Mouse (Mus musculus): ENCODE results near the gene Upf3a. TPM values are rescaled to one million over a fixed set of nuclear protein-coding genes. Genes with fewer than 3 reads are reported as not detected.
"Not testable (repeated sequence)": the region's sequence is repeated elsewhere in the genome, so short reads cannot be mapped to it uniquely, and the experiment has no call there.

Gene Upf3a
- polyA plus RNA-seq (2015; fragmentation: Nextera tagmentation; extraction: Ambion mirVana) = 42.5 and 45.5 TPM in 2 replicates

DNA sequence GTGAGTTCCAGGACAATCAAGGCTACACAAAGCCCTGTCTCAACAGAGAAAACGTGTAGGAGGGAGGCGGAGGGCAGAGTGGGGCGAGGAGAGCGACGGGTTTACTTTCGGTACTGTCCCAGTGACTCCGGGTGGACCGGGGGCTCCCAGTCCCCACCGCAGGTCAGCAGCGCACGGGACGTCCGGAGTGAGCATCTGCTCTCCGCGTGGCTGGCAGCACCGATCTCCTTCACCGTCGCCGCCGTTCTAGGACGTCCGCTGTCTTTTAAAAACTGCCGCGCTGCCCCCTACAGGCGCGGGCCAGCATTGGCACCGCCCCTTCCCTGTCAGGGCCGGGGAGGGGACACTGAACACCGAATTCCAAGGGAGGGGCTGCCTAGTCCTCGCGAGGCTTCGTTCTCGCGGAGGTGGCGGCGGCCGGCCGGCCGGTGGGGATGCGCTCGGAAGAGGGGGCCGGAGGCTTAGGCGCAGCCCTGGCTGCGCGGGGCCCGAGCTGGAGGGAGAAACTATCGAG is at the start of gene Upf3a:
Gene Upf3a, plus strand, starts transcription at position 366 of the 514 bp plus-strand sequence.
- Histone ChIP-seq H3K27me3 (no peaks in the 10 kb centered on the region), H3K9ac (peak within 1 kb of the TSS; percentile 87), H3K9me3 (no peaks in the 10 kb centered on the region), H3K27ac (peak within 1 kb of the TSS; percentile 99), H3K4me3 (peak within 1 kb of the TSS; percentile 61), H3K4me2 (peak within 1 kb of the TSS; percentile 81), H3K36me3 (peaks cover 44% of the 10 kb centered on the region), H3K4me1 (replicated peaks) (peaks cover 19% of the 10 kb centered on the region)
- ATAC-seq (ENCODE audit: low FRiP score) = peak; percentile 96
- under 1% methylated on average over 47 of the region's 47 CpGs for WGBS

DNA sequence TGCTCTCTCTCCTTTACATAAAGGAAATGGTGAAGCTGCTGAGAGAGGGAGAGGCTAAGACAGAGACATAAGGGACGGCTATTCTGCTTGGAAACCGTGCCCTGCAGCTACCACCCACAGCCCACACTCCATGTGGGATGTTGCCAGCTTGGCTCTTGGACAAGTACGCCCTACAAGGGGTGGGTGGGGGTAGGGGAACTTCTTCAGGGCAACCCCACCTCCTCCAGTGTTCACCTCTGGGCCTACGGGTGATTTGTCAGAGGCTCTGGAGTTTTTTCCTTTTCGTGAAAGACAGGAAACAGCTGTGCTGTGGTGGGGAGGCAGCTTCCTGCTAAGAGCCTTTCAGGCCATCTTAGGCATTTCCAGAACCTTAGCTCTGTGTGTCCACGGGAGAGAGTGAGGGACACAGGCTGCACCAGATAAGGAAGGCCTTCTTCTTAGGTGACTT is 45.1 kb upstream of the Upf3a start:
- 50% methylated on average over 6 of the region's 6 CpGs for WGBS
- H3K4me3 ChIP-seq = no peak overlapping the region
- no peak overlapping the region for H3K9ac ChIP-seq
- no peaks in the 10 kb centered on the region for H3K36me3 ChIP-seq
- H3K27ac ChIP-seq = no peak overlapping the region
- no peak for ATAC-seq (ENCODE audit: low FRiP score)
- H3K4me2 ChIP-seq = no peak overlapping the region
- 0 out of 2 replicates have a peak, but pooled peaks cover 2% of the 10 kb centered on the region for H3K4me1 ChIP-seq (replicated peaks)
- H3K9me3 ChIP-seq = no peaks in the 10 kb centered on the region
- no peaks in the 10 kb centered on the region for H3K27me3 ChIP-seq

DNA sequence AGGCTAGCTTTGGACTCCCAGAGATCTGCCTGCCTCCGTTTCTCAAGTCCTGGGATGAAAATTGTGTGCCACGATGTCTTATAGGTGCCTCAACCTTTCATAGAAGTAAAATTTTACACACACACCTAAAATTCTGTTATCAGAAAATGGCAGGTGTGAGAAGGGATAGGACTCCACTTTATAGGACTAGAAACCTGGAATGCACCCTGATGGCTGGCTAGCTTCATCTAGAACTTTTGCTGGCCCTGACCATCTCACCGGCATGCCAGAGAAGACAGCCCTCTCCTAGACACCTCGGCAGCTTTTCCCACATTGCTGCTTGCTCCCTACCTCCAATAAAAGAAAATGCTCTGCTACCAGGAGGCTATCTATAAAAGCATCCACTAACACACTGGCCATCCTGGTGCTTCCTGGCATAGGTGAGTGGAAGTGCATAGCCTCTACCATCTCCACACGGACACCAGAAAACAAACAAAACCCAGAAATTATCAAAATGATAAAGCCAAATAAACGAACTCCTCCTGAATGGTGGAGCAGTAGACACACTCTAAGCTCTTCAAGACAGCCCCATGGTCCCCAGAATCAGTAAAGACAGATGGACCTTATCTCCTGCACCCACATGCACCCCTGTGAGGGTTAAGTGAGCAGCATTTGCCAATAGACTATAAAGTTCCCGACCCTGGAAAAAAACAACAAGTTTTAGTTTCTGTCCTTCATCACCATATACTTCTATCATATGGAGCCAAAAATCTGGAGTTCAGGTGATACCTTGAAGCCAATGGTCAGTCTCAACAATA is 44.4 kb upstream of the Upf3a start:
- no peak for ATAC-seq (ENCODE audit: low FRiP score)
- Histone ChIP-seq H3K4me3 (no peak overlapping the region), H3K36me3 (no peaks in the 10 kb centered on the region), H3K27ac (no peak overlapping the region), H3K4me2 (no peak overlapping the region), H3K4me1 (replicated peaks) (0 out of 2 replicates have a peak, but pooled peaks cover 2% of the 10 kb centered on the region), H3K27me3 (no peaks in the 10 kb centered on the region), H3K9me3 (no peaks in the 10 kb centered on the region), H3K9ac (peak overlapping the region; percentile 24; the same call in 1 of the 2 replicates)
- WGBS = 88% methylated on average over 7 of the region's 7 CpGs

DNA sequence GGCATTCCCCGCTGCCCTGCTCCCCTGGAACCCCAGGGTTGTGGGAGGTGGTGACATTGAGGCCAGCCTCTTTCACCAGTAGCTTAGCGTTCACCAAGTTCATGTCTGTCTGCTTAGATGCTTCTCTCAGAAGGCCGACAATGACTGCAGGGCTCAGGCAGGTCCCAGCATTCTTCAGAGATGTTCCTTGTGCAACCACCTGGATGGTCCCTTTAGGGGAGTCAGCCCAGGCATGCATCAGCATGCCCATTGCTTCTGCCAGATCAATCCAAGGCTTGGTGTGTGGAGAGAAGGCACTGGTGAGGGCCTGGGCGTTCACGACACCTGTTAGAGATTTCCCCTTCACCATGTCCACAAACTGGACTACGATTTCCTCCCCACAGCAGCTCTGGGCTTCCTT is 39.2 kb upstream of the Upf3a start:
- not testable (repeated sequence) for H3K36me3 ChIP-seq; H3K4me3 ChIP-seq; H3K4me2 ChIP-seq; ATAC-seq (ENCODE audit: low FRiP score); H3K4me1 ChIP-seq (replicated peaks); H3K9me3 ChIP-seq; H3K9ac ChIP-seq; H3K27ac ChIP-seq; H3K27me3 ChIP-seq
- WGBS = 90% methylated on average over 6 of the region's 6 CpGs

DNA sequence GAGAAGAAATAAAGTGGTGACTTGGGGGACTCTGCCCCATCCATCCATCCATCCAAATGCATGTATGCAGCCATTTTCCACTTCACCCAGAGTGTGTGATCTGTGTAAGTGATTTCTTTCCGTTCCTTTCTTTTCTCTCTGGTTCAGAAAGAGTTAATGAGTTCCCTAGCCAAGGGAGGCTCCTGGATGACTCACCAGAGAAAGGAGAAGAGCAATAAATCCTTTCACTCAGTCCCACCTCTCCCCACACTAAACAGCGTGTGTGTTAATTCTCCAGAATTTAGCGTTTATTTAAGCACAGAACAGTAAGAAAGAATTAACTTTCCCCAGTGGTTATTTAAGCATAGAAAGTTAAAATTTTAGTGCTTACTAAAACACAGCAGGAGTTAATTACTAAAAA is 37.8 kb upstream of the Upf3a start:
- Histone ChIP-seq H3K4me3 (no peak overlapping the region), H3K4me1 (replicated peaks) (no peaks in the 10 kb centered on the region), H3K4me2 (no peak overlapping the region), H3K27me3 (no peaks in the 10 kb centered on the region), H3K27ac (no peak overlapping the region), H3K9me3 (no peaks in the 10 kb centered on the region), H3K36me3 (no peaks in the 10 kb centered on the region), H3K9ac (no peak overlapping the region)
- 32% methylated on average over 3 of the region's 3 CpGs for WGBS
- ATAC-seq (ENCODE audit: low FRiP score) = no peak

DNA sequence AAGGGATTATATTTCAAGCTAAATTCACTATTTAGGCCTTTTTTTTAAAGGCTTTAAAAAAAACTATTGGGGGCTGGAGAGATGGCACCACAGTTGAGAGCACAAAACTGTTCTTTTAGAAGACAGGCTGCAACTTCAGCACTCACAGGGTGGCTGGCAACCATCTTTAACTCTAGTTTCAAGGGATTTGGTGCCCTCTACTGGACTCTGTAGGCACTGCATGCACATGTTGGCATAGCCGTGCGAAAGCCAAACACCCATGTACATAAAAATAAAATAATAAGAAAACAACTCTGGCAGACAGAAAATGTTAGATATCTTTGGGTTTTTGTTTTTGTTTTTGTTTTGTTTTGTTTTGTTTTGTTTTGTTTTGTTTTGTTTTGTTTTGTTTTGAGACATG is 31.7 kb upstream of the Upf3a start:
- no peak overlapping the region for H3K9ac ChIP-seq
- peaks cover 3% of the 10 kb centered on the region; the same call in 1 of the 2 replicates for H3K27me3 ChIP-seq
- H3K36me3 ChIP-seq = no peaks in the 10 kb centered on the region
- no peak overlapping the region for H3K27ac ChIP-seq
- no peak overlapping the region for H3K4me3 ChIP-seq
- no peak for ATAC-seq (ENCODE audit: low FRiP score)
- H3K4me2 ChIP-seq = no peak overlapping the region
- WGBS = 32% methylated on average over 2 of the region's 2 CpGs
- no peaks in the 10 kb centered on the region for H3K9me3 ChIP-seq
- peaks cover 14% of the 10 kb centered on the region for H3K4me1 ChIP-seq (replicated peaks)

DNA sequence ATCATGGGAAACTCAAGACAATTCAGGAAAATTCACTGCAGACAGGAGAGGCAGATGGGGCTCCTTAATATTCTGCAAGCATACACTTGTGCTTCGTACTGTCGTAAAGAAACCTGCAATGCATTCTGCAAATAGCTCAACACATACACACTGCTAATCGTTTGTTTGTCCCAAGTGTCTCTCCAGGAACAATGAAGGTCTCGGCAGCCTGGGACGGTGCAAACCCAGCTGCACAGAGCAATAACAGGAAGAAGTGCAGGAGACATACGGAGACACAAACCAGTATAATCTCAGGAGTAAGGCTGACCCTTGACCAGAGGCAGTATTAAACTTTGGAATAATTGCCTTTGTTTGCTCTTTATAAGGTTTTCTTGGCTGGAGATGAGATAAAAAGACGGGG is 28.9 kb upstream of the Upf3a start:
- H3K4me1 ChIP-seq (replicated peaks) = peaks cover 28% of the 10 kb centered on the region
- H3K27ac ChIP-seq = no peak overlapping the region
- no peaks in the 10 kb centered on the region for H3K9me3 ChIP-seq
- ATAC-seq (ENCODE audit: low FRiP score) = no peak
- 69% methylated on average over 7 of the region's 7 CpGs for WGBS
- no peak overlapping the region for H3K4me3 ChIP-seq
- H3K4me2 ChIP-seq = no peak overlapping the region
- H3K27me3 ChIP-seq = peaks cover 3% of the 10 kb centered on the region; the same call in 1 of the 2 replicates
- H3K36me3 ChIP-seq = peaks cover 11% of the 10 kb centered on the region
- H3K9ac ChIP-seq = no peak overlapping the region

DNA sequence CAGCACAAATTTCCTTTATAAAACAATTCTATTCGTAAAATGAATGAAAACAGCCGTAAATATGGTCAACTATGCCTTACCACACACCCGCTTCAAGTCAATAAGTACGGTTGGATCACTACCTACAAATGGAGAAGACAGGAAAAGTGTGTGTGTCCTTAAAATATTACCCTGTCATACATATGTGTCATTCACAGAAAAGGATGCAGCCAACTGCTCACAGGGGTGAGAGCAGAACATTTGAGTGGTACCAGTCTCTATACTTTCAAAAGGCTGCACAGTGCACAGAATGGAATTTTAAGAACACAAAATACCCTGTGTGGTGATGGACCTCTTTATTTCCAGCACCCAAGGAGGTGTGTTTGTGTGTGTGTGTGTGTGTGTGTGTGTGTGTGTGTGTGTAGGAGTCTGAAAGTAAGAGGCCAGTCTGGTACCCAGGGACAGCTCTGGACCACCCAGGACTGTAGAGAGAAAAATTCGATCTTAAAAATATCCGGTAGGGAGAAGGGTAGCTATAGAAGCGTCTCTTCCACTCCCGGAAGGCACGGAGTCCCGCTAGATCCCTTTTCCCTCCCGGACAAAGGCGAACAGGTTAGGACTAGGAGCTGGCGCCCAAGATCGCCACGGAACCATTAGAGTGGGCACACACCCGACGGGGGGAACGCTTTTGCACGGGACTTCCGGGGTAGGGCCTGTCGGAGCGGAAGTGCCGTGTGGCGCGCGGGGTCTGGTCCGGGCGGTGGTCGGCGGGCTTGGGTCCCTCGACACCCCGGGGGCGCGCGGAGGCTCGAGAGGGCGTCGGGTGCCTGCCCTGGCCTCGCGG is 28.2 kb upstream of the Upf3a start, which contains the start of gene Cdc16:
Gene Cdc16, plus strand, starts transcription at position 695 of the 823 bp plus-strand sequence.
- no peaks in the 10 kb centered on the region for H3K9me3 ChIP-seq
- peaks cover 28% of the 10 kb centered on the region for H3K4me1 ChIP-seq (replicated peaks)
- peak within 1 kb of the TSS; percentile 71 for H3K4me2 ChIP-seq
- H3K27me3 ChIP-seq = peaks cover 3% of the 10 kb centered on the region; the same call in 1 of the 2 replicates
- peak; percentile 94 for ATAC-seq (ENCODE audit: low FRiP score)
- peak within 1 kb of the TSS; percentile 94 for H3K9ac ChIP-seq
- H3K4me3 ChIP-seq = peak within 1 kb of the TSS; percentile 99
- WGBS = 9% methylated on average over 40 of the region's 40 CpGs
- peak within 1 kb of the TSS; percentile 81 for H3K27ac ChIP-seq
- H3K36me3 ChIP-seq = peaks cover 16% of the 10 kb centered on the region

DNA sequence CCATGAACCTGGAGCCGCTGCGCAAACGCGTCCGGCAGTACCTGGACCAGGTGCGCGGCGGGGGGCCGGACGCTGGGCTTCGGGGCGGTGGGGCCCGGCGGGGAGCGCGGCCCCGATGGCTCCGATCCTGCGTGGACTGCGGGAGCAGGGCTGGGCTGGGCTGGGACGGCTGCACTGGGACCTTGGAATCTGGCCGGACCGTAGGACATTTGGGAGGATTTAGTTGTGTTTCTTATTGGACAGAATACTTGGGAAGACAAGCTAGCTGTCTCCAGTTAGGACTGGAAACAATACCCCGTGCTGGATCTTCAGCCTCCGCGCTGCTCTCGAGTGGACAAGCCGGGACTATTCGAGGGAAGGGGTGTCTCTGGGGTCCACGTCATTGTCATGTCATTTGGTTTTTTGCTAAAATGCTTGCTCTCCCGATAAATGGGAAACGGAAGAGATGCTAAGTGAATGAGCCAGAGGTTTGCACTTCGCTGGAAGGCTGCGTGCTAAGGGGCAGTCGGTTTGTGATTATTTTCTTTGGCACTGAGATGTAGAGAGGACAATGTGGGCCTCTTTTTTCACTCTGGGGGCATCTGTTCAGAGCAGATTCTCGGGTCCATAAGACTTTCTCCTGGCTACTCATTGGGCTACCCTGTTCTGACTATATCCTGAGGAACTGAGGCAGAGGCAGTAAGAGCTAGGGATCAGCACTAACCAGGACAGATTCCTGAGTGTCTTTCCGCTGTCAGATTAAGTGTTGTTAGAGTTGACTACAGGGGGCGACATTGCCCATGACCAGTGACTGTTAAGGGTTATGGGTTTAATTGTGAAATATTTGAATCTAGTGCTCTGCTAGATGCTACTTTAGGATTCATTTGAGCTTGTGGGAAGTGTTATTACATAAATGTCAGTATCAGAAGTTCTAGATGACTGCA is 27.3 kb upstream of the Upf3a start:
- Histone ChIP-seq H3K9ac (peak overlapping the region; percentile 94), H3K9me3 (no peaks in the 10 kb centered on the region), H3K4me2 (peak overlapping the region; percentile 71), H3K27ac (peak overlapping the region; percentile 81), H3K4me1 (replicated peaks) (peaks cover 28% of the 10 kb centered on the region), H3K4me3 (peak overlapping the region; percentile 99), H3K36me3 (peaks cover 24% of the 10 kb centered on the region), H3K27me3 (peaks cover 3% of the 10 kb centered on the region; the same call in 1 of the 2 replicates)
- 1% methylated on average over 34 of the region's 38 CpGs for WGBS
- ATAC-seq (ENCODE audit: low FRiP score) = peak; percentile 11

DNA sequence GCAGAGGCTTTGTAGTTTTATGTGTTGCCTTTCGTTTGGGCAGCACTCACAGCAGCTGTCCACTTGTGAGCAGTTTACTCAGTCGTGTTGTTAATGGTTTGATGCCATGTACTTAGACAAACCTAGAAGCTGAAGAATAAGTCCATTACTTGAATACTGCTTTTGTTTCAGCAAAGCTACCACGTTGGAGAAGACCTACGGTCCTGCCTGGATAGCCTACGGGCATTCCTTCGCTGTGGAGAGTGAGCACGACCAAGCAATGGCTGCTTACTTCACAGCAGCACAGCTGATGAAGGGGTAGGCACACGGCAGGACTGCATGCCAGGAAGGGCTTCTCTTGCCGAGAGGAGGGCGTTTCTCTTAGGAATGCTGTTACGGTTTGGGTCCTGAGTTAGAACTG is 16.2 kb upstream of the Upf3a start:
- Histone ChIP-seq H3K4me3 (no peak overlapping the region), H3K9ac (no peak overlapping the region), H3K27ac (no peak overlapping the region), H3K9me3 (no peaks in the 10 kb centered on the region), H3K4me2 (no peak overlapping the region), H3K36me3 (peaks cover 89% of the 10 kb centered on the region), H3K27me3 (no peaks in the 10 kb centered on the region), H3K4me1 (replicated peaks) (no peaks in the 10 kb centered on the region)
- ATAC-seq (ENCODE audit: low FRiP score) = no peak
- WGBS = 88% methylated on average over 11 of the region's 11 CpGs

DNA sequence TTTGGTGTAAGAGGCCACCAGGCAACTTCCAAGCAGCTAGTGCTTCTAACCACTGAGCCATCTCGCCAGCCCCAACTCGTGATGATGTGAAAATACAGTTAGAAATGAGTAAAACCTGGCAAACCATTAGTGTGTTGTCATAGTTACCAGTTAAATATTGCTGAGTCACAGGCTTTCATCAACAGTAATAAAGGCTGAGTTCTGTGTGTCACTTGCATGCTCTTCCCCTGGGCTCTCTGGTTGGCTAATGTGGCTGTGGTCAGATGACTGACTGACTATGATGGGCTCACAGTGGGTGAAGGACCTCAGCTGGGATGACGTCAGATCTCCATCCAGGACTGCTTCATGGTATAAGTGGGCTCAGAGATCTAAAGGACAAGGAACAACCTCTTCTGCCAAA is 4.9 kb upstream of the Upf3a start:
- Histone ChIP-seq H3K9me3 (no peaks in the 10 kb centered on the region), H3K36me3 (peaks cover 62% of the 10 kb centered on the region)
- 88% methylated on average over 3 of the region's 3 CpGs for WGBS

More for the DNA sequence above, 4.9 kb upstream of the Upf3a start:
- H3K4me3 ChIP-seq = no peak overlapping the region
- no peaks in the 10 kb centered on the region for H3K27me3 ChIP-seq
- H3K4me1 ChIP-seq (replicated peaks) = peaks cover 11% of the 10 kb centered on the region
- H3K27ac ChIP-seq = no peak overlapping the region
- no peak overlapping the region for H3K4me2 ChIP-seq
- ATAC-seq (ENCODE audit: low FRiP score) = no peak
- no peak overlapping the region for H3K9ac ChIP-seq
